Mouse (Mus musculus) frontal cortex, adult 2 months (tissue): ENCODE data around the gene Kdm2b. TPM values are rescaled to one million over a fixed set of nuclear protein-coding genes. Genes with fewer than 3 reads are reported as not detected.
"Not testable (repeated sequence)": the region's sequence is repeated elsewhere in the genome, so short reads cannot be mapped to it uniquely, and the experiment has no call there.

Source experiments
- DNase-seq, 2 experiments: peaks; one replicate each; pipeline ENCODE4 v3.0.0; 2022; ENCODE audit warnings: low spot score in 1 of 2; ENCODE audit errors: extremely low spot score in 1 of 2
- polyA plus RNA-seq: library from polyadenylated mRNA; depleted of rRNA; stranded (reverse); fragments of >200 nt; gene quantifications from 2 replicates; pipeline ENCODE4 v1.2.3, GENCODE M21; 2012

The Kdm2b gene
- polyA plus RNA-seq, 1 experiment, result 18.7 TPM

DNA sequence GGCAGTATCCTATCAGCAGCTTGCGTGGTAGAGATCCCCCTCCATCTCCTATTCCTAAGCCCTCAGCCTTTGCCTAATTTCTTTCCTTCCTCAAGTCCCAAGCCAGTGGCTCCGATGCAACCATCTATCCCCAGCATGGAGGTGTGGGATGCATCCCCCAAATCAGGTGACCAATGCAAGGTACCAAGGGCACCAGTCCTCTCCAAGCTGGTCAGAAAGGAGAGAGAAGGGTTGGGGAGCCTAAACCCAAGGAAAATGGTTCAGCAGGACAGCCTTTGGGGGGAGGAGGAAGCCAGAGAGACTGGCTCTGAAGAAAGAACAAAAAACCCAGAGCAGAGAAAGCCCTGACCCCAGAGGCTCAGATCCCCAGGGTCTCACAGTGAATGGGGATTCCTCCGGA, 4.3 kb downstream of the Kdm2b start:
- no peak for DNase-seq

DNA sequence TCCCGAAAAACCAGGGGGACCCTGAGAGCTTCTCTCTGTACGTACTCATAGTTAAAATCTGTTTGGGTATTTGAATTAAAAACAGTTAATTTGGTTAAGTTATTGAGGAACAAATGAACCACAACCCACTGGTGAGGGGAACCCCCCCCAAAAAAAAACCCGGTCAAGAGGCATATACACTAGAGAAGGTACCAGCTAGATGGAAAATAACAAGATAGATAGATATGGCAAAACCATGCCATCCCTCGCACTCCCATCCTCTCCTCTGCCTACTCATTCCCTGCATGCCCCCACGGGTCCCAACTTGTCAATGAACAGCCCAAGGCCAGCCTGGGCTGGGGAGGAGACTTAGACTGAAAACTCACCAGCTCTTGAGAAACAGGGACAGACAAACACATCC, 5.1 kb downstream of the Kdm2b start:
- DNase-seq, result no peak

DNA sequence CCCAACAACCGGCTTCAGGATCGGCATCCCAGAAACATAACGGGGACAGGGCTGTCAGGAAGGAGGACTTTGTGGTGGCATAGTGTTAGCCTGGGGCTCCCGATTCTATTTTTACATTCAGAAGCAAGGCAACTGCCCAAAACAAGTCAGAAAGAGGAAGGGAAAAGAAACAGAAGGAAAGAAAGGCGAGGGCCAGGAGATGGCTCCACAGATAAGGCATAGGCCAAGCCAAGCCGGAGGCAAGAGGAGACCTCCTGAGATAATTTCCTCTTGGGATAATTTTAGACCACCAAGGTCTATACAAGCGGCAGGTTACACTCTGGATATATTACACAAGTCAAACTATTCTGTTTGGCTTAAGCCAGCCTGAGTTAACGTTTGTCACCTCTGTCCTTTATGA, 10.7 kb downstream of the Kdm2b start:
- no peak for DNase-seq

DNA sequence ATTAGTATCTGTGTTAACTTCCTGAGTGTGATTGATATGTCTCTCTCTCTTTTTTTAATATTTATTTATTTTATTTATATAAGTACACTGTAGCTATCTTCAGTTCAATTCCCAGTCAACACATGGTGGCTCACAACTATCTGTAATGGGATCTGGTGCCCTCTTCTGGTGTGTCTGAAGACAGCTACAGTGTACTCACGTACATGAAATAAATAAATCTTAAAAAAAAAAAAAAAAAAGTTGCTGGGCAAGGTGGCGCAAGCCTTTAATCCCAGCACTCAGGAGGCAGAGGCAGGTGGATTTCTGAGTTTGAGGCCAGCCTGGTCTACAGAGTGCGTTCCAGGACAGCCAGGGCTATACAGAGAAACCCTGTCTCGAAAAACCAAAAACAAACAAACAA, 14.9 kb downstream of the Kdm2b start:
- DNase-seq, result not testable (repeated sequence)

DNA sequence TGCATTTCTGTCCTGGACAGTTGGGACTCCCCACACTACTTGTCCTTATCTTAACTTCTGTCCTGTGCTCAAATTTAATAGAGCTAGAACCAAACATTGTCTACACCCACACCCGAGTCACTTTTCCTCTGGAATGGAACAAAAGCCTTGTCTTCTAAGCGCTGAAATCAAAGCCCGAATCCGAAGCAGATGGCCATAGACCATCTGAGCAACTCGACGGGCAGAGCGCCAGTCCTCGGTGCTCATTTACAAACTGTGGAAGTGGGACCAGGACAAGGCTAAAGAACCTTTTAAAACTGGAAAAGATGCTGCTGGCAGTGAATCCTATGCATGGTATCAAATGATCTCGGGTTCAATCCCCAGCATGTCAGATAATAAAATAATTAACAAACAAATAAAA, 17.5 kb downstream of the Kdm2b start:
- peak in 1 of 2 experiments; percentile 54 for DNase-seq

DNA sequence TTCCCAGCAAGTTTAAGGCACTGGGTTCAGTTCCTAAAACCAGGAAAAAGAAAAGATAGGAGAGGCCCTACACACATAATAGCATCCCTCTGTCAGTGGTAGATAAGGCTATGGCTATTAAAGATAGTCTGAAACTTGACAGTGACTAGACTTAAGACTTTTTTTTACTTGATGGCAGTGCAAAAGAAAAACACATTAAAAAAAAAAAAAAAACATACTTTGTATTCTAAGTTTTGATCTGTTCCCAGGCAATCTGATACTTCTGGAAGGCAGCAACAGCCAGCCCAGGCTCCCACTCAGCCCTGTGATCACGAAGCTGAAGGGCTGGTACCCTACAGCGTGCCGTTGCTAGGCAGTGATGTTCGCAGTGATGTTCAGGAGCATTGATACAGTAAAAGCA, 18.2 kb downstream of the Kdm2b start:
- DNase-seq, result peak in 1 of 2 experiments; percentile 33

DNA sequence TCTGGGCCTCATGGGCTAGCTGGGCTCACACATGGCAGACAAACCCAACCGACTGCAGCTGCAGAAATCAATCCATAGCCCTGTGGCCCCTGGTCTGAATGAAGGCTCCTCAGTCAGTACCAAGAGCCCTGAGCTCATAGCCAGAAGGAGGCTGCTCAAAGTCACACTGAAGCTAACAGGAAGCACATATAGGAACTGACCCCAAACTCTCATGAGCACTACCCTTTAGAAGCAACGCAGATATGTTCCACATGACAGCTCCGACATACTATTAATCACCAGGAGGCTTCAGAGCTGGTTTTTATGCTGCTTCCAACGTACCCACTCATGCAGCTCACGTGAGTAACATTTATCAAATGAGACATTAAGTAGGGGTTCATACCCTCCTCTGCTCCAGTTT, 19.6 kb downstream of the Kdm2b start:
- no peak for DNase-seq

DNA sequence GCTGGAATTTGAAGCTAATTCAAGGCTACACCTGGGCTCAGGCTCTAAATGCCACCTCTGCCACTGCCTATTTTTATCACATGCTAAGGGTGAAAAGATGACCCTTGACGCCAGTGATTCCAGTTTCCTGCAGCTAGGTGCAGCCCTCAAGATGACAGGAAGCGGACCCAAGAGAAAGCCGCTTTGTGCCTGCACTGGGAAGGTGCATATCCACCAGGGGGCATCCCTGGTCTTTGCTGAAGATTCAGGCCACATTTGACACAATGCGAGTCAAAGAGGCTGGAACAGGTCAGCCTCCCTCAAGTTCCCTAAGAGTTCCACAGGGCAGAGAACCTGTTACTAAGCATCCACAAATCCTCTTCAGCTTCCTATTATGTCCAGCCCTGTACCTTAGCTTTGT, 21.3 kb downstream of the Kdm2b start:
- peak in 1 of 2 experiments; percentile 85 for DNase-seq

DNA sequence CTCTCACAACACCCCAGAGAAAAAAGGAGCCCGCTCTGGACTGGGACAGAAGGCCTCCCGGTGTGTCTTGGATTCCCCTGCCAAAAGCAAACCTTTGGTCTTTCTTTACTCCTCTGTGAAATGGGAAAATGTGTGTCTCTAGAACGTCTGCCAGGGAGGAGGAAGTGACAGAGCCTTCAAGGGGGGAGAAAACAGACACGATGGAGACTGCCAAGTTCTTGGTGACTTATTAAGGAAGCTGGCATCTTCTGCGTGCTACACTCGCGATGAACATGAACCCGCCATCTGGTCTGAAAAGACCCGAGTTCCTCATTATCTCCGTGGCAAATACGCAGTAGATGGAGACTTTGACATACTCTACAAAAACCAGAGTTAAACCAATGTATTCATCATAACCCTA, 24.2 kb downstream of the Kdm2b start:
- DNase-seq, result peak in 1 of 2 experiments; percentile 50

DNA sequence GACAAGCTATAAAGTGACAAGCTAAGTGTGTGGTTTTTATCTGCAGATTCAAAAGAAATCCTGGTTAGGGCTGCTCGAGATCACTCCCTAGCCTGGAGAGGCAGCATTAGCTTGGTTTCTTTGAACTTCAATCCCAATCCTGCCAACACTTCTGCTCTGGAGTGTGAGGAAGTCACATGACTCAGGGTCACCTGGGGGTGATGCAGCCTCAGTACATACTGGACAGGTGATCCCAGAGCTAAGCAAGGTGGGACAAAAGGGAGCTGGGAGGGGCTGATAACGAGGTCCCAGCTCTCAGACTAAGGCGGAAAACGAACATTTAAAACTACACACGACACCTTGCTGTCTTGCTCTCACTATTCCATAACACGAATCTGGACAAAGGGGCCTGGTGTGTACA, 24.8 kb downstream of the Kdm2b start:
- no peak for DNase-seq

DNA sequence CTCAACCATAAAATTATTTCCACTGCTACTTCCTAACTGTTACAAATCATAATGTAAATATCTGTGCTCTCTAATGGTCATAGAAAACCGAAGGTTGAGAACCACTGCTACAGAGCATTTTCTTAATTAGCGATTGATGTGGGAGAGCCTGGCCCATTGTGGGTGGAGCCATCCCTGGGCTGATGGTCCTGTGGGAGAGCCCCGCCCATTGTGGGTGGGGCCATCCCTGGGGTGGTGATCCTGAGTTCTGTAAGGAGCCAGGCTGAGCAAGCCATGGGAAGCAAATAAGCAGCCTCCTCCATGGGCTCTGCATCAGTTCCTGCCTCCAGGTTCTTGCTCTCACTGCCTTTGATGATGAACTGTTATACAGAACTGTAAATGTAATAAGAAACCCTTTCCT, 27.7 kb downstream of the Kdm2b start:
- no peak for DNase-seq

DNA sequence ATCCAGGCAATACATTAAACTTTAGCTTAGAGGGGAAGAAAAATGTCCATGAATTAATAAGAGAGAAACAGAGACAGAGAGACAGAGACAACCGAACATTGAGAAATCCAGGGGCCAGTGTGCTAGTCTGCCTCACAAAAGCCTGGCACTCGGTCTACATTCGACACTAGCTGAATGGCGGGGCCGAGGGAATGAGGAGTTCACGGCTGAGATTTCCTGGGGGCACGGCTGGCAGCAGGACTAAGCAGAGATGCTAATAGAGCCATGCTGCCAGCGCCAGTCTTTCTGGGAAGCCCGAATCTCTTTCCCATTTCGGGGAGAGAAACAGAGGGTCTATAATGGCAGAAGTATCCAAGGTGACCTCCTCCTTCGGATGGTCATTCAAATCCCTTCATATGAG, 30.2 kb downstream of the Kdm2b start:
- no peak for DNase-seq

DNA sequence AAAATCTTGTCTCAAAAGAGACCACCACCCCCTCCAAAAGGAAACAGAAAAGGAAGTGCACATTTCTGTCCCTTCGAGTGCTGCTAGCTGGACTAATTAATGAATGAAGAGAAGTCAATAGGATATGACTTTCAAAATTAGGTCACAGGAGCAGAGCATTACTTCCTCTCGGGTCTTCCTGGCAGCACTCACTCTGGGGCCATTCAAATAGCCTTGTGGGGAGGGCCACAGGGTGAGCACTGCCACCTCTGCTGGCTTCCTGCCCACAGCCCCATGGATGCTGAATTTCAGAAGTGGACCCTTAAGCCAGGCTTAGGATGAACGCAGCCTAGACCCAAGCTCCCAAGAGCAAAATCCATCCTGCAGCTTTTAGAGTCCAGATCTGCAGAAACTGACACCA, 33.6 kb downstream of the Kdm2b start:
- no peak for DNase-seq

DNA sequence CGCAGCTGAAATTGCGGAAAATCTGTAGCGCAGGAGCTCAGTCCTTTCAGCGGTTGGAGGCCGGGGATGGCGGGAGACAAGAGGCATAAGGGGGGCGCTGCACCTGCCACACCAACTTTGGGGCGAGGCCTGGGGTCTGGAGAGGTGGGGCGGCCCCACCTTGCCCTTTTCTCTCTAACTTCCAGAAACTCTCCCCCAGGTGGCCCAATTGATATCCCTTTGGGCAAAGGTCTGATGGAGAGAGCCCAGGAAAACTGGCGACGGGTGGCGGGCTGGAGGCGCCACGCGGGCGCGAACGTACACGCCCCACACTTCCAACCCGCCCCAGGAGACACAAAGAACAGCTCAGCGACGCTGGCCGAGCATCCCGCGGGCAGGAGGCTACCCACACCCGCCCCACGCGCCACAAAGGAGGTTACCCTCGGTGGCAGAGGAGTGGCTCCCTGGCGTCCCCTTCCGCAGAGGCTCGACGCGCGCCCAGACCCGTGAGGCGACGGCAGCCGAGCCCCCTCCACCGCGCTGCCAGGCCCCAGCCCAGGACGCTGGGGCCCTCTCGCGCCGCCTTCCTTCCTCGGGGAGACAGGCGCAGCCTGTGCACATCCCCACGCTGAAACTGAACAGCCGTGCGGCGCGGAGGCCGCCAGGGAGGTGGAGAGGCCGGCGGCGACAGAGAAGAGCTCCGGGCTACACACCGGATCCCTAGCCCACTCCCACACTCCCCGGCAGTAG, 37.5 kb downstream of the Kdm2b start:
- DNase-seq, result no peak

DNA sequence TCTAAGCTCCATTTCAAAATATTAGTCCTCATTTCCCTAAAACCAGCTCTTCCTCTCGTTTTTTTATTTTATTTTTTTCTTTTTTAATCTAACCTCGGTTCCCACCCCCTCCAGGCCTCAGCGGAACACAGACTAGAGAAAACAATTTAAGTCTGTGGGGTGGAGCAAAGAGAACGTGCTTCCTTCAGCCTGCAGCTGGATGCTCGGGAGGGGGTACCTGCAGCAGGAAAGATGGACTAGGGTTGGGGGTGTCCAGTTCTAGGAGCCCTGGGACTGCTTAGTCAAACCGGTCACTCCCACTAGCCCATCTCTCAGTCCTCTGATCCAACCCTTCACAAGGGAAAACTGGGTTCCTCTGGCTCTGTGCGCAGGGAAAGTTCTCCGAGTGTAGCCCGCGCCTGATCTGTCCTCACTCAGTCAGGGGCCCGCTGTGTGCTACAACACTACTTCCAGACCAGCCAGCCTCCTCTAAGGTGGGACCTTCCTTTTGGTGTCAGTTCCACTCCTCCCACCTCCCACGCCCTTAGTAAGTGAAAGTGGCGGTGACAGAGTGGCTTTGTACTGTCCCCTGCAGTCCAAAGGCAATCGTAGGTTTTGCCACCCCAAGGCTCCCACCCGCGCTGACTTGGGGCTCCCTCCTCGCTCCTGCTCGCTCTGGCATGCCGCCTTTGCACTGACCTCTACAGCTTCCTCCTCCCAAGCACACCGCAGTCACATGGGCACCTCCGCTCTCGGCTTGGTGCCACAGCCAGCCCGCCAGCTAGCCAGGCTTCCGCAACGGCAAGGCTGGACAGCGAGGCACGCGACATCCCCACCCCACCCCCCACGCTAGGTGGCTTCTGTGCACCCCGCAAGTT, 38.3 kb downstream of the Kdm2b start:
- peak in 1 of 2 experiments; percentile 33 for DNase-seq

DNA sequence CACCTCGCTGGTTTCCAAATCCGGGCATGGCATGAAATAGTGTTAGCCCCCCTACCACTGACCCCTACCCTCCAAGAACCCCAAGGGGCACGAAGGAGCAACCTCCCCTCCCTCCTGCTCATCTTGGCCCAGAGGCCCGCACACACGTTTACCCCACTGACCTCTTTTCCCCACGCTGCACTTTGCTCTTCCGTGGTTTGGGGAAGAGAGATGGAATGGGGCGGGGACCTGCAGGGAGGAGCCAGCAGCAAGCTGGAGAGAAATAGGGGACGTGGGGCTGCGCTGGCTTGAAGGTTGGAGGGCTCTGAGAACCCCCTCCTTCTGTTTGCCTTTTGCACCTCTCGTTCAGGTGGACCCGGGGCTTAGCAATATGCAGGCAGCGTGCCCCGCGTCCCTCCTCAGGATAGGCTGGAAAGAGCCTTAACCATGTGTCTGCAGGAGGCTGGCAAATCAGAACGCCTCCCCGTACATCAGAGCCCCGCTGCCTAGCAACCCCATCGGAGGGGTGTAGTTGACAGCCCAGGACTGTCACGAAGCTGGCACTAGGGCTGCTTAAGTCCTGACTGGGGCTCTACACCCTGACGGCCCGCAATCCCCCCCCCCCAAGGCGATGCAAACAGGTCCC, 39.2 kb downstream of the Kdm2b start:
- peak; percentile 21 to 74 for DNase-seq

DNA sequence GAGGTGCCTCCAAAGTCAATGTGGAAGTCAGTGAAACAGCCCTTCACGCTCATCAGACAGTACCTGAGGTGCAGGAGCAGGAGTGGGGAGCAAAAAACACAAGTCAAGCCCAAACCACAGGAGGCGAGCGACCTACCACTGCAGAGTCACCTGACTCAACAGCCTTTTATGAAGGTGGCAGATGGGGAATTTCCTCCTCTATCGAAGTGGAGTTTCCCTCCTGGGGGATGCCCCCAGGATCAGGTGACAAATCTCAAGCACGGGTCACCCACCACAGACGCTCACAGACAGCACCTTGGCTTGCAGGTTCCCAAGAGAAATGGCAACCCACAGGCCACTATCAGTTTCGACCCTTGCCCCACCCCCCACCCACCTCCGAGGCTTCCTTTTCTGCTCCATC, 40.5 kb downstream of the Kdm2b start:
- DNase-seq, result no peak

DNA sequence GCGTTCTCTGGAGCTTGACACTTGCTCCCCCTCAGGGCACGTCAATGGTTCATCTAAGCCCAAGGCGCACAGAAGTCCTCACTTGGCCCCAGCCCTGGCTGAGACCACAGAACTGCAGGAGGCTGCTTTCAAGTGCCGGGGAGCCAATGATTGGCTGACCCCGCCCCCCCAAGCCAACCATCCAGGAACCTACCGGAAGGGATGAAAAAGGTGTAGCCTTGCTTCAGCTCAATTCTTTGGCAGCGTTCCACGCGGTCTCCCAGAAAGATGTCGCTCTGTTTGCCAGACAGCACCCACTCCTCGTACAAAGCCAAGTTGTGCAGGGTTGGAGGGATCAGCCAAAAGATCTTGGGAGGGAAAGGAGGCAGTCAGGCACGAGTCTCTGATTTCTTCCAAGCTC, 42.1 kb downstream of the Kdm2b start:
- DNase-seq, result no peak

DNA sequence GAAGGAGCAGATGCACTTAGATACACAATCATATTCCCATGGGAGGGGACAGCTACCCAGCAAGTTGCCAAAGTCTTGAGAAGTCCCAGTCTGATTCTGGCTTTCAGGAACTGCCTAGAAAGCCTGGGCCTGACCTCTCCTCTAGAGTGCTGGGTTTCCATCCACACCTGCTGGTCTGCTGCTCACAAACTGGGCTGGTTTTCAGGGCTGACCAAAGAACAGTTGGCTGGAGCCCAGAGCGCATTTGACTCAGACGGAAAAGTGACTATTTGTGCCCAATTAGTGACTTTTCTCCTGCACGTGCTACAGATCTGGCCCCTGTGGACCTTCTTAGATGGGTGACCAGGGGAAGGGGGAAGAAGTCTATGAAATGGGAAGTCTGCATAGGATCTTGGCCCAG, 50.9 kb downstream of the Kdm2b start:
- no peak for DNase-seq

DNA sequence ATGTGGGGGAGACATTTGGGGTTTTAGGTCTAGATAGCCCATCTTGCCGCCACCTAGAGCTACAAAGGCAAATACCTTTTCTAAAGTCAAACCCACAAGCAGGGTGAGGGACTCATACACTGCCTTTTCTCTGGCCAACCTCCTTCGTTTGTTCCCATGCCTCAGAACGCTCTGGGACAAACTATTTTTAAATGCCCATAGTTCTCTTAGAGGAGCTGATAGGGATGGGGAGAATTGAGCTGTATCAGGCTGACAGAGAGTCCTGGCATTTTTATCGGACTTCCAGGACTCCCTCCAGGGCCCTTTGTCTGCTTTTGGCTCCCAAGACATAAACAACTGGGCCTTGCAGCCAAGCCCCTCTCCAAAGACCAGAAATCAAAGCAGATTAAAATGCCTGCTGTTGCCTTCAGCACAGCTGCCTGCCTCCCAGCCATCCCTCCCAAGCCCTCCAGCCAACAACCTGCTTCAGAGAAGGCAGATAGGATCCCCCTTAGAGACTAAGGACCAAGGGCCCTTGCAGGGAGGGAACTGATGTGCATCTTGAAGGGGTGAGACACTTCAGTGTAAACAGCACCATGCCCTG, 51.6 kb downstream of the Kdm2b start:
- no peak for DNase-seq

DNA sequence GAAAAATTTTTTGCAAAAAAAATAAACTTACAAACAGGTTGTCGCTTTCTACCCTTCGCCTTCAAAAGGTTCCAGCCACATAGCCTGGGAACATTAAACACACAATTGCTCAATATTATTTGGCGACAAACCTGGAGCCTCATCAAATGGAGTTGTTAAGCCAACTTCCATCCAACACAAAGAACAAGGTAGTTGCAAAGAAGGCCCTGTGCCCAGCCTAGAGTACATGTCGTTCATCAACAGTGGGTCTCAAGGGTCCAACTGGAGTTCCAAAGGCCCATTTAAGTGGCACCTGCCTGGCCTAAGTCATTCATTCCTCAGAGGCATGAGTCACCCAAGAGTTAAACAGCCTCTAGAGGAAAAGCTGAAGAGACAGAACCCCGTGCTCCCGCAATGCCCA, 52.6 kb downstream of the Kdm2b start:
- no peak for DNase-seq
